Mouse (Mus musculus) heart, embryonic 14.5 days (tissue): ENCODE results near the gene Eftud2. TPM values are rescaled to one million over a fixed set of nuclear protein-coding genes. Genes with fewer than 3 reads are reported as not detected.

ENCODE experiments used
- ATAC-seq: fragments of 200-750 bp; cut with Nextera tagmentation; 2 replicates; pipeline ENCODE4 v1.8.0; 2017; ENCODE audit warnings: low read depth, moderate TSS enrichment; ENCODE audit not compliant: insufficient number of reproducible peaks, insufficient read depth, low FRiP score
- H3K27ac ChIP-seq, 2 experiments: fragments of 200-500 bp in 1 of 2; fragments of 300-500 bp in 1 of 2; sonication (generic) in 1 of 2; replicated peaks in 1 of 2; 2 replicates each; pipeline ENCODE4 v1.5.1; 2012 to 2014; ENCODE audit warnings: low read depth in 2 of 2, low read length in 2 of 2, control low read depth in 1 of 2, mild to moderate bottlenecking in 1 of 2, mixed read lengths in 1 of 2; ENCODE audit not compliant: control insufficient read depth in 1 of 2, insufficient read depth in 1 of 2
- H3K27me3 ChIP-seq: fragments of 300-500 bp; sonication (generic); 2 replicates; pipeline ENCODE4 v1.6.1; 2014; ENCODE audit warnings: mild to moderate bottlenecking, low read length, control low read depth; ENCODE audit not compliant: control insufficient read depth, insufficient read depth
- H3K36me3 ChIP-seq: fragments of 300-500 bp; sonication (generic); 2 replicates; pipeline ENCODE4 v1.6.1; 2014; ENCODE audit warnings: mild to moderate bottlenecking, control low read depth, low read length, mixed read lengths; ENCODE audit not compliant: control insufficient read depth, insufficient read depth
- H3K4me1 ChIP-seq, 2 experiments: fragments of 200-500 bp in 1 of 2; fragments of 300-500 bp in 1 of 2; sonication (generic) in 1 of 2; 2 replicates each; pipeline ENCODE4 v1.6.1; 2012 to 2014; ENCODE audit warnings: low read length in 2 of 2, control low read depth in 1 of 2, mixed read lengths in 1 of 2; ENCODE audit not compliant: control insufficient read depth in 2 of 2, insufficient read depth in 2 of 2
- H3K4me2 ChIP-seq: fragments of 300-500 bp; sonication (generic); 2 replicates; pipeline ENCODE4 v1.6.1; 2014; ENCODE audit warnings: mild to moderate bottlenecking, low read length
- H3K4me3 ChIP-seq, 2 experiments: fragments of 200-500 bp in 1 of 2; fragments of 300-500 bp in 1 of 2; sonication (generic) in 1 of 2; 2 replicates each; pipeline ENCODE4 v1.5.1; 2012 to 2014; ENCODE audit warnings: low read length in 2 of 2, mild to moderate bottlenecking in 2 of 2, control low read depth in 1 of 2, low read depth in 1 of 2, moderate library complexity in 1 of 2; ENCODE audit not compliant: control insufficient read depth in 1 of 2, insufficient read depth in 1 of 2
- H3K9ac ChIP-seq: fragments of 300-500 bp; sonication (generic); 2 replicates; pipeline ENCODE4 v1.6.1; 2014; ENCODE audit warnings: mild to moderate bottlenecking, low read length
- H3K9me3 ChIP-seq: fragments of 300-500 bp; sonication (generic); 2 replicates; pipeline ENCODE4 v1.6.1; 2016; ENCODE audit warnings: low read length, control low read depth; ENCODE audit not compliant: control insufficient read depth
- WGBS: fragments of 180-500 bp; shearing (Covaris S2); extraction: QIAGEN DNeasy Blood & Tissue Kit; methylation state at CpG from one replicate; pipeline ENCODE4 v1.1.7; 2014; 5-methylcytosine and 5-hydroxymethylcytosine counted together
- polyA plus RNA-seq: library from polyadenylated mRNA; unstranded; fragments of >200 nt; fragmentation: Nextera tagmentation; extraction: Ambion mirVana; gene quantifications from 2 replicates; pipeline ENCODE4 v1.2.1, GENCODE M21; 2014

Gene Eftud2
- polyA plus RNA-seq, 1 experiment from 2014 or later = 100 TPM

GRCm38 (mm10) chr11:102874801-102875334 is 5.9 kb downstream of the Eftud2 start:
- no peaks in the 10 kb centered on the region for H3K9me3 ChIP-seq
- no peak overlapping the region for H3K9ac ChIP-seq
- peaks cover 0 to 7% of the 10 kb centered on the region in 2 experiments; a peak in 2 of 4 replicates for H3K4me1 ChIP-seq
- no peak overlapping the region for H3K27ac ChIP-seq
- H3K27me3 ChIP-seq = no peaks in the 10 kb centered on the region
- WGBS = 79% methylated on average over 7 of the region's 7 CpGs
- H3K4me2 ChIP-seq = no peak overlapping the region
- ATAC-seq = no peak
- H3K4me3 ChIP-seq = no peak overlapping the region
- peaks cover 61% of the 10 kb centered on the region for H3K36me3 ChIP-seq

- Histone ChIP-seq H3K27ac (no peak overlapping the region), H3K27me3 (no peaks in the 10 kb centered on the region), H3K9me3 (no peaks in the 10 kb centered on the region), H3K9ac (no peak overlapping the region), H3K4me2 (no peak overlapping the region), H3K4me1 (peaks cover 4% of the 10 kb centered on the region in 2 experiments; a peak in 3 of 4 replicates), H3K4me3 (no peak overlapping the region), H3K36me3 (peaks cover 94% of the 10 kb centered on the region)
- no peak for ATAC-seq
- 33% methylated on average over 4 of the region's 4 CpGs for WGBS
Observed at GRCm38 (mm10) chr11:102864272-102864671, 16.5 kb downstream of the Eftud2 start.

GRCm38 (mm10) chr11:102859933-102860332 is 20.9 kb downstream of the Eftud2 start:
- Histone ChIP-seq H3K4me1 (no peaks in the 10 kb centered on the region), H3K27me3 (no peaks in the 10 kb centered on the region), H3K4me2 (no peak overlapping the region), H3K36me3 (peaks cover 88% of the 10 kb centered on the region), H3K27ac (no peak overlapping the region), H3K9ac (no peak overlapping the region), H3K4me3 (no peak overlapping the region), H3K9me3 (no peaks in the 10 kb centered on the region)
- WGBS = 87% methylated on average over 8 of the region's 8 CpGs
- ATAC-seq = no peak

- no peak overlapping the region for H3K27ac ChIP-seq
- no peak for ATAC-seq
- 93% methylated on average over 11 of the region's 11 CpGs for WGBS
Observed at GRCm38 (mm10) chr11:102858951-102859350, 21.8 kb downstream of the Eftud2 start.

GRCm38 (mm10) chr11:102855941-102856340 is 24.8 kb downstream of the Eftud2 start:
- no peak overlapping the region for H3K4me3 ChIP-seq
- H3K27ac ChIP-seq = no peak overlapping the region
- no peaks in the 10 kb centered on the region for H3K27me3 ChIP-seq
- no peak overlapping the region for H3K9ac ChIP-seq
- H3K9me3 ChIP-seq = no peaks in the 10 kb centered on the region
- H3K4me1 ChIP-seq = no peaks in the 10 kb centered on the region
- no peak overlapping the region for H3K4me2 ChIP-seq
- ATAC-seq = no peak
- 88% methylated on average over 6 of the region's 6 CpGs for WGBS
- peaks cover 90% of the 10 kb centered on the region for H3K36me3 ChIP-seq

More at GRCm38 (mm10) chr11:102858951-102859350, 21.8 kb downstream of the Eftud2 start:
- Histone ChIP-seq H3K4me3 (no peak overlapping the region), H3K4me1 (no peaks in the 10 kb centered on the region), H3K36me3 (peaks cover 89% of the 10 kb centered on the region), H3K27me3 (no peaks in the 10 kb centered on the region), H3K9ac (no peak overlapping the region), H3K9me3 (no peaks in the 10 kb centered on the region), H3K4me2 (no peak overlapping the region)

- no peaks in the 10 kb centered on the region for H3K9me3 ChIP-seq
- no peaks in the 10 kb centered on the region for H3K4me1 ChIP-seq
- no peaks in the 10 kb centered on the region for H3K27me3 ChIP-seq
Observed at GRCm38 (mm10) chr11:102853760-102854159, 27.0 kb downstream of the Eftud2 start.

GRCm38 (mm10) chr11:102851883-102852282 is 28.9 kb downstream of the Eftud2 start:
- H3K27me3 ChIP-seq = no peaks in the 10 kb centered on the region
- no peaks in the 10 kb centered on the region for H3K9me3 ChIP-seq
- H3K27ac ChIP-seq = no peak overlapping the region
- peaks cover 91% of the 10 kb centered on the region for H3K36me3 ChIP-seq
- H3K4me2 ChIP-seq = no peak overlapping the region
- H3K9ac ChIP-seq = no peak overlapping the region
- no peak overlapping the region for H3K4me3 ChIP-seq
- WGBS = 63% methylated on average over 5 of the region's 5 CpGs
- ATAC-seq = 0 out of 2 replicates have a peak, but pooled peaks have one; percentile 43
- no peaks in the 10 kb centered on the region for H3K4me1 ChIP-seq

More at GRCm38 (mm10) chr11:102853760-102854159, 27.0 kb downstream of the Eftud2 start:
- ATAC-seq = no peak
- Histone ChIP-seq H3K36me3 (peaks cover 90% of the 10 kb centered on the region), H3K4me3 (no peak overlapping the region), H3K9ac (no peak overlapping the region), H3K4me2 (no peak overlapping the region), H3K27ac (no peak overlapping the region)

GRCm38 (mm10) chr11:102845926-102846325 is 34.9 kb downstream of the Eftud2 start:
- Histone ChIP-seq H3K27me3 (no peaks in the 10 kb centered on the region), H3K9me3 (no peaks in the 10 kb centered on the region), H3K4me2 (no peak overlapping the region), H3K27ac (no peak overlapping the region), H3K4me1 (no peaks in the 10 kb centered on the region), H3K9ac (no peak overlapping the region), H3K36me3 (peaks cover 100% of the 10 kb centered on the region), H3K4me3 (no peak overlapping the region)
- ATAC-seq = no peak
- WGBS = 76% methylated on average over 10 of the region's 10 CpGs
